Mouse (Mus musculus): ENCODE results near the gene Tbc1d30.

- TF ChIP-seq CTCF (IDR thresholded peaks at IDR 0.05; ENCODE audit: insufficient read depth, low read depth, low read length) = no peak
- TF ChIP-seq POLR2A (IDR thresholded peaks at IDR 0.05; ENCODE audit: insufficient read depth, low read depth, low read length) = no peak
Measured at GRCm38 (mm10) chr10:121235167-121235824, 115.8 kb downstream of the Tbc1d30 start.

Measured in olfactory bulb, adult 2 months (tissue).